Mouse (Mus musculus): ENCODE data around the gene Arsa. TPM values are rescaled to one million over a fixed set of nuclear protein-coding genes. Genes with fewer than 3 reads are reported as not detected.

Arsa gene
- 25.1 TPM for polyA plus RNA-seq (2014; fragmentation: Illumina TruSeq; extraction: RNeasy Lipid Tissue Mini Kit (QIAGEN cat#74804); ENCODE audit: low read depth, low replicate concordance)

DNA sequence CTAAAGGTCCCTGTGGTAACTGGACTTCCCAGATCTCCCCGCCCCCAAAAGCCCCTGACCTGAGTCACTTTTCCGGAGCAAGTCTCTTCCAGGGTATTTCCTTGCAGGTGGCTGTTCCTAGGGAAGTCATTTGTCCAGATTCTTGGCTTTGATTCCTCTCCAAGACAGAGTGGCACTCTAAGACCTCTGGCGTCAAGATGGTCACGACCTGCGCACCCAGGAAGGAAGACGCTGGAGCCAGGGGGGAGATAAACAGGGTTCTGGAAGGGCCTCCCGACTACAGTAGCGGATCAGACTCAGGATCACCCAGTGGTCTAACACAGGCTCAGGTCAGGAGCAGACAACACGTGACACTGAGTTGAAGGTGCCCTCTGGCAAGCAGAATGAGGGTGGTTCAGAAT lies at the start of gene Arsa:
Arsa (minus strand) TSS at position 335 of the 401 bp plus-strand sequence.

DNA sequence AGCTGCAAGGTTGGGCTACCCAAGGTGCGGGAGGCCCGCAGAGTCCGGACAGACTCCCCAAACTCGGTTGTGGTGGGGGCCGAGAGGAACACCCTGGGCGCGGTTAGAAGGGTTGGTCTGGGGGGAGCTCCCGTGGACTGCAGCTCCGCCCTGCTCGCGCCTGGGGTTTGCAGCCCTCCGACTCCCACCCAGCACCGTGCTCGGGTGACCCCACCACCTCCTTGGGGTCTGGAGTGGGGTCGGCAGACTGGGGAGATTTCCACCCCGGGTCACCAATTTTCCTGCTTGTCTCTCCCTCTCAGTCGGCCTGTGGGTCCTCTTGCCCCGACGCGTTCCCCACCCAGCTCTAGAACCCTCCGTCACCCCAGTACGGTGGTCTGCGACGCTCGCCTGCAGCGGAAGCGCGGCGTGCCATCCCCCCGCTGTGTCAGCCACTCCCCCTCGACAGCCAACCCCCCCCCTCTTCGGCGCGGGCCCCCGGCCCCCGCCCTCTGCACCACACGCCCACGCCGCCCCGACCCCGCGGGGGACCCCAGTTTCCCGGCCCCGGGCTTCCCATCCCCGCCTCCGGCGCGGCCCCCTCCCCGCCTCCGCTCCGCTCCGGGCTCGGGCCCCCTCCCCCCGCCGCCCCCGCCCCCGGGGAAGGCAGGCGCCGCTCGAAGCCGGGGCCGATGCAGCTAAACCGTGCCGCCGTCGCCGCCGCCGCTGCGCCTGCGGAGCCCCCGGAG lies 21.9 kb upstream of the Arsa start, which contains the start of gene Shank3:
Shank3 (plus strand) TSS at position 663 of the 728 bp plus-strand sequence.

GRCm38 (mm10) chr15:89453865-89454478 lies 23.3 kb downstream of the Arsa start, which contains the start of gene Mapk8ip2:
Mapk8ip2 (plus strand) TSS chr15:89453913.

GRCm38 (mm10) chr15:89429352-89430221 lies 47.6 kb downstream of the Arsa start, which contains the start of the genes C730034F03Rik, Gm44502 and Chkb:
C730034F03Rik (plus strand) TSS chr15:89429589.
Gm44502 (minus strand) TSS chr15:89429696.
Chkb (minus strand) TSS chr15:89429908.

DNA sequence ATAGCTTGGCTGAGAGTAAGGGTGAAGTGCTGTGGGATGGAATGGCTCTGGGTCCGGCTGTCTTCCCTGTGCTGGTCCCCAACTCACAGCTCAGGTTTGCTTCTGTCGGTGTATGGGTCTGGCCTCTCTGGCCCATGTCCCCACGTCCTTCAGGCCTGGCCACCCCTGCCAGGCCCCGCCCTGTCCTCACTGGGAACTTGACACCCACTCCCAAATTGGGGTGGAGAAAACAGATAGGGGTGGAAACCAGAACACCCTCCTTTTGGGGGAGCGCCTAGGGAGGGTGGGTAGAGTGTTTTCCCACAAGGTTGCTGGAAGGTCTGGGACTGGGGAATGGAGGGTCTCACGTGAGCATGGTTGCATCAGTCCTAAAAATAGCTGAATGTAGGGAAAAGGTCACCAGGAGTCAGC lies 51.5 kb downstream of the Arsa start, which contains the start of gene Cpt1b:
Cpt1b (minus strand) TSS at position 153 of the 411 bp plus-strand sequence.

Other genes with a start within 250 kb of the Arsa start
- gene Sbf1, start 162.1 kb downstream of the Arsa start, polyA plus RNA-seq (2014; fragmentation: Illumina TruSeq; extraction: RNeasy Lipid Tissue Mini Kit (QIAGEN cat#74804); ENCODE audit: low read depth, low replicate concordance) = 51.1 TPM
- gene Adm2, start 154.7 kb downstream of the Arsa start, polyA plus RNA-seq (2014; fragmentation: Illumina TruSeq; extraction: RNeasy Lipid Tissue Mini Kit (QIAGEN cat#74804); ENCODE audit: low read depth, low replicate concordance) = not detected
- not detected for gene Miox, start 143.0 kb downstream of the Arsa start, polyA plus RNA-seq (2014; fragmentation: Illumina TruSeq; extraction: RNeasy Lipid Tissue Mini Kit (QIAGEN cat#74804); ENCODE audit: low read depth, low replicate concordance)
- 32.8 TPM for gene Lmf2, start 121.8 kb downstream of the Arsa start, polyA plus RNA-seq (2014; fragmentation: Illumina TruSeq; extraction: RNeasy Lipid Tissue Mini Kit (QIAGEN cat#74804); ENCODE audit: low read depth, low replicate concordance)
- 63.2 TPM for gene Ncaph2, start 121.7 kb downstream of the Arsa start, polyA plus RNA-seq (2014; fragmentation: Illumina TruSeq; extraction: RNeasy Lipid Tissue Mini Kit (QIAGEN cat#74804); ENCODE audit: low read depth, low replicate concordance)
- gene Sco2, start 103.6 kb downstream of the Arsa start, polyA plus RNA-seq (2014; fragmentation: Illumina TruSeq; extraction: RNeasy Lipid Tissue Mini Kit (QIAGEN cat#74804); ENCODE audit: low read depth, low replicate concordance) = 11.2 TPM
- gene Tymp, start 100.4 kb downstream of the Arsa start, polyA plus RNA-seq (2014; fragmentation: Illumina TruSeq; extraction: RNeasy Lipid Tissue Mini Kit (QIAGEN cat#74804); ENCODE audit: low read depth, low replicate concordance) = 1.2 TPM
- gene Odf3b, start 98.1 kb downstream of the Arsa start, polyA plus RNA-seq (2014; fragmentation: Illumina TruSeq; extraction: RNeasy Lipid Tissue Mini Kit (QIAGEN cat#74804); ENCODE audit: low read depth, low replicate concordance) = 7.9 TPM
- not detected for gene Klhdc7b, start 92.5 kb downstream of the Arsa start, polyA plus RNA-seq (2014; fragmentation: Illumina TruSeq; extraction: RNeasy Lipid Tissue Mini Kit (QIAGEN cat#74804); ENCODE audit: low read depth, low replicate concordance)
- gene Syce3, start 66.9 kb downstream of the Arsa start, polyA plus RNA-seq (2014; fragmentation: Illumina TruSeq; extraction: RNeasy Lipid Tissue Mini Kit (QIAGEN cat#74804); ENCODE audit: low read depth, low replicate concordance) = 2.0 TPM
- 5.2 TPM for gene Cpt1b, start 51.6 kb downstream of the Arsa start, polyA plus RNA-seq (2014; fragmentation: Illumina TruSeq; extraction: RNeasy Lipid Tissue Mini Kit (QIAGEN cat#74804); ENCODE audit: low read depth, low replicate concordance)
- 2.6 TPM for gene C730034F03Rik, start 47.8 kb downstream of the Arsa start, polyA plus RNA-seq (2014; fragmentation: Illumina TruSeq; extraction: RNeasy Lipid Tissue Mini Kit (QIAGEN cat#74804); ENCODE audit: low read depth, low replicate concordance)
- 0.07 TPM for gene Gm44502, start 47.7 kb downstream of the Arsa start, polyA plus RNA-seq (2014; fragmentation: Illumina TruSeq; extraction: RNeasy Lipid Tissue Mini Kit (QIAGEN cat#74804); ENCODE audit: low read depth, low replicate concordance)
- gene Chkb, start 47.5 kb downstream of the Arsa start, polyA plus RNA-seq (2014; fragmentation: Illumina TruSeq; extraction: RNeasy Lipid Tissue Mini Kit (QIAGEN cat#74804); ENCODE audit: low read depth, low replicate concordance) = 58.0 TPM
- 1.3 TPM for gene Mapk8ip2, start 23.5 kb downstream of the Arsa start, polyA plus RNA-seq (2014; fragmentation: Illumina TruSeq; extraction: RNeasy Lipid Tissue Mini Kit (QIAGEN cat#74804); ENCODE audit: low read depth, low replicate concordance)
- 13.8 TPM for gene Shank3, start 22.2 kb upstream of the Arsa start, polyA plus RNA-seq (2014; fragmentation: Illumina TruSeq; extraction: RNeasy Lipid Tissue Mini Kit (QIAGEN cat#74804); ENCODE audit: low read depth, low replicate concordance)
- gene Acr, start 90.9 kb upstream of the Arsa start, polyA plus RNA-seq (2014; fragmentation: Illumina TruSeq; extraction: RNeasy Lipid Tissue Mini Kit (QIAGEN cat#74804); ENCODE audit: low read depth, low replicate concordance) = 2.9 TPM
- 21.9 TPM for gene Rabl2, start 114.5 kb upstream of the Arsa start, polyA plus RNA-seq (2014; fragmentation: Illumina TruSeq; extraction: RNeasy Lipid Tissue Mini Kit (QIAGEN cat#74804); ENCODE audit: low read depth, low replicate concordance)